Mouse (Mus musculus) left cerebral cortex, postnatal 36 days (tissue): ENCODE measurements around the gene Krt18. TPM values are rescaled to one million over a fixed set of nuclear protein-coding genes. Genes with fewer than 3 reads are reported as not detected.

Source experiments
- DNase-seq, 2 experiments: peaks; one replicate each; pipeline ENCODE4 v3.0.0; 2021 to 2022; ENCODE audit warnings: low spot score in 2 of 2, mixed read lengths in 1 of 2
- intact Hi-C: fragments of 180-260 bp; cut with DNase I; formaldehyde crosslinking; loops from one replicate; pipeline ENCODE4 v1.15.1; 2025
- total RNA-seq, 2 experiments: library from RNA; stranded (reverse); gene quantifications; 2 replicates each; pipeline ENCODE4 v1.2.3; 2021

The Krt18 gene
- total RNA-seq, 2 experiments from 2014 or later, result 0.22 TPM; not detected in 1

DNA sequence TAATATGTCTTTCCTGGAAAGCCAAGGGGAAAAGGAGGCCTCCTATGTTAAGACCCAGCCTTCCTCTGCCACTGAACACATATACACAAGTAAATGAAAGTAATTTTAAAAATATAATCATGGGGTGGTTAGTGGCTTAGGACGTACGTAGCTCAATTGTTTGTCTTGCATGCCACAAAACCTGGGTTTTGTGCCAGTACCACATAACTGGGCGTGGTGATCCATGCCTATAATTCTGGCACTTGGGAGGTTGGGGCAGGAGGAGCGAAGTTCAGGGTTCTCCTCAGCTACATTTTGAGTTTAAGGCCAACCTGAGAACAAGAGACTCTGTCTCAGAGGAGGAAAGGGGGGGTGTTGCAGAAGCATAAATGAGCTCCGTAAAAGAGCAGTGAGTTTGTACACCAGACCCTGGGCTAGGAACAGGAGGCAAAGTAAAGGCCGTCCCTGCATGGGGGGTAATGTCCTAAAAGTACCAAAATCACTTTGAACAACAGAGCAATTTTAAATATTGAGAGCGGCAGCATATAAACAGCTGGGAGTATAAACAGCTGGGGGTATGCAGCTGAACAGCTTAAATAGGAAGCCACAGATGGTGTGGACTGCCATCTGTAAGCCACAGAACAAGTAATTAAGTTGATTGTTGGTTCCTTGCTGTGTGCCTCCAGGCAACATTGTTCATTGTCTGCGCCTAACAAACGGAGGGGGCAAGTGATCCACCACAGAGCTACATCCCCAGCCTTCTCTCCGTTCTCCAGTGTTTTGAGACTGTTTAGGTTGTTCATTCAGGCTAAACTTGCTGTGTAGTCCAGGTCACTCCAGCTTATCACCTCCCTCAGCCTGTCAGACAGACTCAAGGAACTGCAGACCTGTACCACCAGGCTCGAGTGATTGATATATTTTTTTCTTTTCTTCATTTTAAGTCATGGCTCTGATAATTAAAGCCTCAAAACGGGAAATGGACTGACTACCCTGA lies 20.6 kb upstream of the Krt18 start:
- DNase-seq, result no peak
- intact Hi-C loops, result no loop called here

DNA sequence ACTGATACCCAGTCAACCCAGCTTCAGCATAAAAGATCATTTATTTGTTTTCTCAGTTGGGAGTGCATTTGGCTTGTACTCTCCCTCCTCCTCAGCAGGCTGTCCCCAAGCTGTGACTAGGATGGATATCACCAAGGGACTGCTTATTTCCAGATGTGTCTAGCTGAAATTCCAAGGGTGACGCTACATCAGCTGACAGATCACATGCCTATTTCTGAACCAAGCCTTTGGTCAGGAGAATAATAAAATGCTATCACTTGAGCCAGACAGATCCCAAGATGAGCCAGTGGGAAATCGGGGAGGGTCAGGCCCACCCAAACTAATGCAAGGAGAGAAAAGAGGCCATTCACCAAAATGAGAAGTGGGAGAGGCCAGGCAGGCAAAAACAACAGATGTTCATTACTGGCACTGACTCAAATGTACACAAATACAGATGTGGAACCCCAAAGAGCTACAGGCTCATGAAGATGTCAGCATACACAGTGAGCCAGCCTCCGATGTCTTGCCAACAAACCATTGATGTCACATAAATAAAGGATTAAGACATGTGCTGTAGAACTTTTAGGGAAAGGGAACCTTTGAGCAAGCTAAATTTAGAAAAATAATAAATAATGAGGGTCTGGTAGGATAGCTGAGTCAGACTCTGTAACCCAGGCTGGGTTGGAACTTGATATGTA lies 17.3 kb upstream of the Krt18 start:
- intact Hi-C loops, result no loop called here
- DNase-seq, result no peak

DNA sequence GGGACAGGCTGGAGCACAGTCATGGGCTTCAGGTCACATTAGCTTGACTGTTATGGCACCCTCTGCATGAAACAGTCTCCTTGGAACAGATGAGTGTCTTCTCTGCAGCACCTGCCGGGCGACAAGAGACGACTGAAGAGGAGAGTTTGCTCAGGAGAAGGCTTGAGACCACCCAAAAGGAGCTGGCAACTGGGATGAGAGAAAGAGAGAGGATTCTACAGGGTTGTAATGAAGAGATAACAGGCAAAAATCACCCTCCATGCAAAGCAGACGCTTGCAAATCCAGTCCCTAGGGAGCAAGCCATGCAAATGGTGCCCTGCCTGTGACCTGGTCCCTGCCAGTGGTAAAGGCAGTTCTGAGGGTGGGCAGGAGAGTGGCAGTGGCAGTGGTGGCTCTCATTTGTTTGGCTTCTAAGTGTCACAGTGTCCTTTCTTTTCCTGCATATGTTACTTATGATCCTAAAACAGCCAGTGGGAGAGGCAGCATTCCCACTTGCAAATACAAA lies 15.7 kb upstream of the Krt18 start:
- intact Hi-C loops, result no loop called here
- no peak for DNase-seq

DNA sequence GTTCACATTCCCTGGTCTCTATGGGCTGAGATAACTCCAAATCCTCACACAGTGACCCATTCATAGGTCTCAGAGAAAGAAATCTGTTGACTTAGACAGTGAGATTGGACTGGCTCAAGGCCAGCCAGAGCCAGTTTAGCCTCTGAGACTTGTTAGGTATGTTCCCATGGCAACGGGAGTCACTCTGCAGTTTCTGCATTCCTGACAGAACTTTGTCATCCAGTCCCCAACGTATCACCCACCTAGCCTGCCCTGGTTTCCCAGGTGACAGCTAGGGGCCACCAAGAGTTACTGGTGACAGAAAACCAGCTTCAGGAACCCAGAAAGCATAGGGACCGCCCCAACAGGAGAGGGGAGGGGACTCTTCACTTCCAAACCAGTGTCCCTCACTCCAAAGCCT lies 14.3 kb upstream of the Krt18 start:
- intact Hi-C loops, result no loop called here
- no peak for DNase-seq

GRCm38 (mm10) chr15:102014848-102015247 lies 13.1 kb upstream of the Krt18 start:
- DNase-seq, result no peak
- intact Hi-C loops, result no loop called here

GRCm38 (mm10) chr15:102016096-102016495 lies 11.9 kb upstream of the Krt18 start:
- DNase-seq, result no peak
- intact Hi-C loops, result no loop called here

GRCm38 (mm10) chr15:102016787-102017186 lies 11.2 kb upstream of the Krt18 start:
- intact Hi-C loops, result no loop called here
- DNase-seq, result no peak

GRCm38 (mm10) chr15:102017918-102018463 lies 10.0 kb upstream of the Krt18 start:
- DNase-seq, result no peak
- intact Hi-C loops, result no loop called here

- DNase-seq, result no peak
- intact Hi-C loops, result no loop called here
Measured at GRCm38 (mm10) chr15:102022481-102022880, 5.5 kb upstream of the Krt18 start.

GRCm38 (mm10) chr15:102023888-102024287 lies 4.1 kb upstream of the Krt18 start:
- intact Hi-C loops, result no loop called here
- DNase-seq, result no peak

- DNase-seq, result no peak
- intact Hi-C loops, result no loop called here
Measured at GRCm38 (mm10) chr15:102025136-102025872, 2.7 kb upstream of the Krt18 start.

DNA sequence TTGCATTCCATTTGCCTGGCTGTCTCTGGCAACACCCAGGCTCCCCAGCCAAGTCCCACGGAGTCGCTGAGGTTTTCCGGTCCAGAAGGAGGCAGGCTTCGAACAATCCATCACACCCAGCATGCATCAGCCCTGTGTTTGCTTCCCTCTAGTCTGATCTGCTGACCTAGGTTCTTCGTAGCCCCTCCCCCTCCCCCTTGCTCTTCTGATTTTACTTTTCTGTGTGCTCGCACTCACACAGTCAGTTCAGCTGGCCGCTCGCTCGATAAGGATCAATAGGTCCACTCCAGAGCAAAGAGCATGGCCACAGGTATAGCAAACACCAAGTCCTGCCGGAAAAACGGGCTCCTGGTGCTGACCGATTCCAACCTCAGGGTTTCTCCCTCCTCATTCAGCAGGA lies 1.6 kb upstream of the Krt18 start:
- intact Hi-C loops, result no loop called here
- no peak for DNase-seq

- DNase-seq, result no peak
- intact Hi-C loops, result no loop called here
Measured at GRCm38 (mm10) chr15:102034121-102035053, 6.4 kb downstream of the Krt18 start.

DNA sequence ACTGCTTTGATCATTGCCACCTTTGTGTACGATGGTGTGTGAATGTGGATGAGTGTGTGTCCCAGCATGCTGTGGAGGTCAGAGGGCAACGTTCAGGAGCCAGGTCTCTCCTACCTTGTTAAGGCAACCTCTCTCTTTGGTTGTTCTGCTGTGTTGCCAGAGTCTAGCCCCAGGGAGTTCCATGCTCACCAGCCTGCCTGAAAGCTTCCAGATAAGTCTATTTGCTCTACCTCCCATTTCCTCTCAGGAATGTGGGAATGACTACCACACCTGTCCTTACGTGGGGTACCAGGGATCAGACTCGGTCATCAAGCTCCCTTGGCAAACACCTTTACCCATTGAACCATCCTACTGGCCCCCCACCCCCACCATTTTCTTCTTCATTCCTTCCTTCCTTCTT lies 12.3 kb downstream of the Krt18 start:
- intact Hi-C loops, result no loop called here
- no peak for DNase-seq

- no peak for DNase-seq
- intact Hi-C loops, result no loop called here
Measured at GRCm38 (mm10) chr15:102041951-102042350, 14.0 kb downstream of the Krt18 start.

DNA sequence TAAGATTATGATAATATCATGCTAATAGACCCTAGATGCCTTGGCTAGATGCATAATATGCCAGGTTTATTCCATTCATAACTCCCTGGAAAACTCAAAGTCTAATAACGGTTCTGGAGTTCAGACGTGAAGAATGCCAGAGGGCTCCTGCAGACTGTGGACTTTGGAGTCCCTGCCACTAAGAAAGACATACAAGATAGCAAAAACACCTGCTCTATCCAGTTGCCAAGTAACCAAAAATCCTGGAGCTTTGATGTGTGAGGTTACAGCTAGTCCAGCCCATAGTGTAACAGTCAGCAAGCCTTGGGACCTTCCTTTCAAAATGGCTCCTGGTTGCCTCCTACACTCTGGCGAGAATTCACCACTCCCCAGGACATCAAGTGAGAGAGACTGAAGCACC lies 16.8 kb downstream of the Krt18 start:
- DNase-seq, result no peak
- intact Hi-C loops, result no loop called here

GRCm38 (mm10) chr15:102045691-102046090 lies 17.7 kb downstream of the Krt18 start:
- DNase-seq, result no peak
- intact Hi-C loops, result no loop called here

DNA sequence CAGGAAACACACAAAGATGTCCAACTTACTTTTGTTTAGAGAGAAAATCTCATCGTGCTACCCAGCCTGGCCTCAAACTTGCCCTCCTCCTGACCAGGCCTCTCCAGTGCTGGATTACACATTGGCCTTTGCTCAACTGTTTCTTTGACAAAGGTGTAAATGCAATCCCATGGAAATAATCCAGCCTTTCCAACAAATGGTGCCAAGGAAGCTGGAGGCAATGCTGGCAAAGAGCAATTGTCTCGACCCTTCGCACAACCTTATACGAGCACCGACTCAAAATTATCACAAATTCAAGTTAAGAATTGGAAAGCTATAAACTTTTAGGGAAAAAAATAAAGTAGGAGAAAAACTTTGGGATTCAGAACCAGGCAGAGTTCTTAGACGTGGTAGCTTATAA lies 20.0 kb downstream of the Krt18 start:
- DNase-seq, result no peak
- intact Hi-C loops, result no loop called here

GRCm38 (mm10) chr15:102049871-102050270 lies 21.9 kb downstream of the Krt18 start:
- DNase-seq, result no peak
- intact Hi-C loops, result no loop called here
